Mouse (Mus musculus): Measurements from ENCODE around the gene Mymk. TPM values are rescaled to one million over a fixed set of nuclear protein-coding genes. Genes with fewer than 3 reads are reported as not detected.

Mymk gene
- polyA plus RNA-seq, 1 experiment from 2014 or later: 36.7 TPM

DNA sequence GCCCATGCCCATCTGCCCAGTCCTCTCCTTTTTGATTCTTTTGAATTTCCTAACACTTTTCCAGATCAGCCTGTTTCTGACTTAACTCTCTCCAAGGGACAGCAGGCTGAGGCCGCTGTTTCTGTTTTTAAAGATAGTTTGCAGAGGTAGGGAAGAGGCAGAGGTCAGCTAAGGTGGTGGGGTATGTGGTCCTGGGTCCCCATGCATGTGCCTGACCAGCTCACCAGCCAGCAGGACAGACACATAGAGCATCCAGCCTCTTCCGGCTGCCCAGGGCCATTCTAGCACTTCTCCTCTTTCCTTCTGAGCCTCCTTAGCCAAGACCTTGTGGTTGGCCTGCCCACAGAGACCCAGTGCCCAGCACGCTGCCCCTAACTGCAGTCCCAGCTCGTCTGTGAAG lies 13.7 kb downstream of the Mymk start:
- 24% methylated on average over 4 of the region's 4 CpGs for WGBS
- no peaks in the 10 kb centered on the region for H3K27me3 ChIP-seq
- ATAC-seq (ENCODE audit: insufficient number of reproducible peaks, low FRiP score, low TSS enrichment, low read depth): no peak
- no peak overlapping the region for H3K4me3 ChIP-seq
- no peaks in the 10 kb centered on the region for H3K36me3 ChIP-seq
- peak overlapping the region; percentile 50 for H3K27ac ChIP-seq
- H3K9ac ChIP-seq: no peak overlapping the region
- H3K4me2 ChIP-seq: peak overlapping the region; percentile 33
- H3K9me3 ChIP-seq: no peaks in the 10 kb centered on the region
- peaks cover 22% of the 10 kb centered on the region for H3K4me1 ChIP-seq

DNA sequence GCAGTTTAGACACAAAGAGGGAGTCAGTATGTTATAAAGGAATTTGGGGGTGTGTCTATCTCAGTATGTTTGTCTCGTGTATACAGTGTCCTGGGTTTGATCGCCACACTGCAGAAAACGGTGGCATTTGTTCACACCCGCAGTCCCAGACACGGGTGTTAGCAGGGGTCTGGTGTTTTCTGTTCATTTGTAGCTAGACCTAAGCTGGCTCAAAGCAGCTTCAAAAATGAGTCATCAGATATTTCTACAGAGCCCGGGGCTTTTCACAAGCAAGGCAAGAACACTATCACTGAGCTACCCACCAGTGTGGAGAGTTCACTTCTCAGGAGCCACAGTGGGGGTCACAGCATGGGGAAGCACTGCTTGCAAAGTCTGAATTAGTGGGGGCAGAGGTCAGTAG lies 22.6 kb downstream of the Mymk start:
- no peak overlapping the region for H3K27ac ChIP-seq
- no peaks in the 10 kb centered on the region for H3K9me3 ChIP-seq
- no peak for ATAC-seq (ENCODE audit: insufficient number of reproducible peaks, low FRiP score, low TSS enrichment, low read depth)
- H3K4me2 ChIP-seq: no peak overlapping the region
- H3K9ac ChIP-seq: no peak overlapping the region
- no peak overlapping the region for H3K4me3 ChIP-seq
- no peaks in the 10 kb centered on the region for H3K36me3 ChIP-seq
- H3K4me1 ChIP-seq: no peaks in the 10 kb centered on the region
- WGBS: 48% methylated on average over 6 of the region's 6 CpGs
- no peaks in the 10 kb centered on the region for H3K27me3 ChIP-seq

DNA sequence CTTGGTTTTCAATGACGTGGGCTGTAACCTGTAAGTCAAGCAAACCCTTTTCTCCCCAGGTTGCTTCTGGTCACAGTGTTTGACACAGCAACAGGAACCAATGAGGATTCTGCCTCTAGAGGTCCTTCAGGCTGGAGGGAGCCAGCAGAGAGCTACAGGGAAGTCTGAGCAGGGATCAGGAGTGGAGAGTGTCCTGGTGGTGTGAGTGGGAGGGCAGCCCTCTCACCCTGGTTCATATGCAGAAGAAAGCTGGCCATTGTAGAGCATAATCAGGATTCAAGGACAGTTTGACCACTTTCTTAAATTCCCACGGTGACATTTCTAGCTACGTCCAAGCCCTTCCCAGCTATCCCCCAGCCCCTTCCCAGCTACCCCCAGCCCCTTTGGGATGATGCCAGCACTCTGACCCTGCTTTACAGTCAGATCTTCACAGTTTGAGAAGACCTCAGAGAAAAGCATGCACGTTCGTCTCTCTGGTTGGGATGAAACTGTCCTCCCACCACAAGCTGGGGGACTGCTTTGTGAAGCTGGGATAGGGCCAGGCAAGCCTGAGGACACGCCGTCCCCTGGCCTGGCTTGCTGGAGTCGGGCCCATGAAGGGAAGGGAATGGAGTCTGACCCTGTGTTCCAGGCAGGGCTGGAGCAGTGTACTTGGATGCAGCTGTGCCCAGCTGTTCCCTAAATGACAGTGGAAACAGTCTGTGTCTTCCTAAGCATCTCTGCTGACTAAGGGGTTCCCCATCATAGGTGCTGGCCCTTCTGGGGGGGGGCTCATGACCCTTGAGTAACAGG lies 25.8 kb downstream of the Mymk start:
- ATAC-seq (ENCODE audit: insufficient number of reproducible peaks, low FRiP score, low TSS enrichment, low read depth): no peak

DNA sequence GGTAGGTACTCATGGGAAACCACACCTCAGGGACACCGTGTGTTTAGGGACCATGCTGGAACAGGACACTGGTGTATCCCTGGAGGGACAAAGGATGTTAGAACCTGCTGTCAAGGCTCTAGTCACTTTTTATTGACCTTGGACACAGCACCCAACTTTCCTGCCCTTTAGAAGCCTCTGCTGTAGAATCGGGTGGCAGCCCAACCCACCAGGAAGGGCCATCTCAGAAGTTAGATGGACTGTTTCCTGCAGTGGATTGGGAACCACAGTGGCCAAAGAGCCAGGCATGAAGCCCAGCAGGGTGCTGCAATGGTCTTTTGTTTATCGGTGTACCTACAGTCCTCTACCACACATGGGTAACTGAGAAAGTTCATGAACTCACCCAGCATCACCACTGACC lies 27.3 kb downstream of the Mymk start:
- H3K4me3 ChIP-seq: no peak overlapping the region
- H3K4me2 ChIP-seq: no peak overlapping the region
- H3K9me3 ChIP-seq: no peaks in the 10 kb centered on the region
- no peak overlapping the region for H3K9ac ChIP-seq
- no peaks in the 10 kb centered on the region for H3K36me3 ChIP-seq
- peaks cover 5% of the 10 kb centered on the region; the same call in 1 of the 2 replicates for H3K27me3 ChIP-seq
- no peak for ATAC-seq (ENCODE audit: insufficient number of reproducible peaks, low FRiP score, low TSS enrichment, low read depth)
- 76% methylated on average over 3 of the region's 3 CpGs for WGBS
- no peak overlapping the region for H3K27ac ChIP-seq
- H3K4me1 ChIP-seq: 0 out of 2 replicates have a peak, but pooled peaks cover 9% of the 10 kb centered on the region

More for the DNA sequence above, 25.8 kb downstream of the Mymk start:
- 0 out of 2 replicates have a peak, but pooled peaks cover 9% of the 10 kb centered on the region for H3K4me1 ChIP-seq
- H3K27ac ChIP-seq: no peak overlapping the region
- H3K9ac ChIP-seq: no peak overlapping the region
- no peaks in the 10 kb centered on the region for H3K9me3 ChIP-seq
- H3K4me3 ChIP-seq: no peak overlapping the region
- H3K36me3 ChIP-seq: no peaks in the 10 kb centered on the region
- peaks cover 5% of the 10 kb centered on the region; the same call in 1 of the 2 replicates for H3K27me3 ChIP-seq
- whole genome bisulfite sequencing: 65% methylated on average over 8 of the region's 8 CpGs
- H3K4me2 ChIP-seq: no peak overlapping the region

DNA sequence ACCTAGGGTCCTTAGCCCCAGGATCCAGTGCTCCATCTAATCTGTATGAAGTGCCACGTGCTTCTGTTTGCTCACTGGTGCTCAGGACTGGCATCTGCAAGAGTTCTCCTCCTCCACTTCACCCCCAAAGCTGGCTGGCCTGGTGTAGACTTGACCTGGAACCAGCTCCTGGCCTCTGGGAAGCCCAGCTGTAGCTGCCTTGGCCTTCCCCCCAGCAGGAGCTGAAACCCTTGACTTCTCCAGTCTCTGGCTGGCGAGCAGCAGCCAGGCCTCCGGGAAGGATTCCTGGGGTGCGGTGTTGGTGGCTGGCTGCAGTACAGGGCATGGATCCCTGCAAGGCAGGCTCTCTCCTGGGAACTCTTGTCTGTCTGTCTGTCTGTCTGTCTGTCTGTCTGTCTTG lies 27.8 kb downstream of the Mymk start:
- Histone ChIP-seq H3K27ac (no peak overlapping the region), H3K4me2 (no peak overlapping the region), H3K4me3 (no peak overlapping the region), H3K9ac (no peak overlapping the region), H3K36me3 (no peaks in the 10 kb centered on the region), H3K9me3 (no peaks in the 10 kb centered on the region), H3K27me3 (peaks cover 5% of the 10 kb centered on the region; the same call in 1 of the 2 replicates), H3K4me1 (peaks cover 10% of the 10 kb centered on the region; the same call in 1 of the 2 replicates)
- 69% methylated on average over 4 of the region's 4 CpGs for WGBS
- no peak for ATAC-seq (ENCODE audit: insufficient number of reproducible peaks, low FRiP score, low TSS enrichment, low read depth)

DNA sequence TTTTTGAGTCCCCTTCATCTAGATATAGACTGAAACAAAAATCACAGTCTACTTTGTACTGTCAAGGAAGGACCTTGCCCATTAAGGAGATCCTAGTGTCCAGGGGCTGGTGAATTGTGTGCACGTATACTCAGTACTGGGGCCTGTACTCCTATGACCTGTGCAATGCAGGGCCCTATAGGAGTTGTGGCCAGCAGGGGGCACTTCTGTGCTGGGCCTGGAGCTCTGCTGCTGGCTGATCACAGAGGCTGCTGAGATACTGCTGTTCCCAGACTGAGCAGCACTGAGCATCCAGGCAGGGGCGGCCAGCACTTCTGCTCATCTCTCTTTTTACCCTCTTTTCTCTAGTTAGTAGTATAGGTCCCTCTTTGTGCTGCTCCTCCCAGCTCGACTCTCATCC lies 28.5 kb downstream of the Mymk start:
- WGBS: 15% methylated on average over 3 of the region's 3 CpGs
- H3K9me3 ChIP-seq: no peaks in the 10 kb centered on the region
- H3K4me2 ChIP-seq: no peak overlapping the region
- no peak overlapping the region for H3K27ac ChIP-seq
- no peak overlapping the region for H3K4me3 ChIP-seq
- peaks cover 14% of the 10 kb centered on the region; the same call in 1 of the 2 replicates for H3K4me1 ChIP-seq
- ATAC-seq (ENCODE audit: insufficient number of reproducible peaks, low FRiP score, low TSS enrichment, low read depth): peak; percentile 77
- H3K27me3 ChIP-seq: peaks cover 5% of the 10 kb centered on the region; the same call in 1 of the 2 replicates
- no peak overlapping the region for H3K9ac ChIP-seq
- no peaks in the 10 kb centered on the region for H3K36me3 ChIP-seq

DNA sequence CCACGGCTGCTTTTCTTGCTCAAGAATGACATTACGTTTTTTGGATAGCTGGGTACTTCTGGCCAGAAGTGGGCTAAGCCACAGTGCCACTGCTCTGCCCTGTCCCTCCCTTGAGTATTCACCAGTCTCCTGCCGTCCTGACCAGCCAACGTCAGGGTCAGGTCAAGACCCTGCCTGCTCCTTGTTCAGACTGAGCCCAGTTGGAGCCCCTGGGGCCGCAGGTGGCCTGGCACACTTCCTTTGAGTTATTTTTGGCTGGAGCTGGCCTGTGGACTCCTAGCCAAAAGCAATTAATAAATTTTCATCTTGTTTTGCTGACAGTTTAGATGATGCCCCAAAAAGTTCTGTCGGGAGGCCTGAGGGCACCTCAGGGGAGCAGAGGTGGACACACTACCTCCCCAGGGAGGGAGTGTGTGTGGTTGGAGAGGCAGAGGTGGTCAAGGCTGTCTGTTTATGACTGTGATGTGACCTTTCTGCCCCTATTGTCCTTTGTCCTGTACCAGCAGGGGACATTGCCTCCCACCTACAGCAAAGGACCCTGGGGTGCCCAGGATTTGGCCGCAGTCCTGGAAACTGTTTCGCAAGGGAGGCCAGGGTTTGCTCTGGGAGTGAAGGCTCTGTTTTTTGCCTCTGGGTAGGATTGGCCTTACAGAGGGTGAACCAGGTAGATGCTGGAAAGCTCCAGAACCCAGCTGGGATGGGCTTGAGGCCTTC lies 29.7 kb downstream of the Mymk start:
- Histone ChIP-seq H3K9ac (no peak overlapping the region), H3K27me3 (peaks cover 5% of the 10 kb centered on the region; the same call in 1 of the 2 replicates), H3K4me2 (no peak overlapping the region), H3K4me3 (no peak overlapping the region), H3K36me3 (no peaks in the 10 kb centered on the region), H3K4me1 (peaks cover 14% of the 10 kb centered on the region; the same call in 1 of the 2 replicates), H3K9me3 (no peaks in the 10 kb centered on the region), H3K27ac (no peak overlapping the region)
- 59% methylated on average over 8 of the region's 8 CpGs for WGBS
- ATAC-seq (ENCODE audit: insufficient number of reproducible peaks, low FRiP score, low TSS enrichment, low read depth): no peak

DNA sequence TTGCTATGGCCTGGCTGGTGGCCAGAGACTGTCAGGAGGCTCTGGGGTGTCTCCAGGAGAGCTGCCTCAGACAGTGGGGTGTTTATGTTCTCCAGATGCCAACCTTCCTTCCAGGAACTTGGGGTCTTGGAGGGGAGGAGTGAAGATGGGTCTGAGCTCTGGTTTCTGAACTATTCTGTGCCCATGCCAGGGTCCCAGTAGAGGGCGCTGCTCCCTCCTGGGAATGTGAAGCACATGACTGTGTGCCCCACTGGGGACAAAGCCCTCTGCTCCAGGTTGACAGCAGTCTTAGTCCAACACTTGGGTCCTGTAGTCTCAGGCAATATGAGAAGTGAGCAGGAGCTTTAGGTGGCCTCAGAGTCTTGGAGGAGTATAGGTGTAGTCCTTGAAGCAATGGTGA lies 32.7 kb downstream of the Mymk start:
- Histone ChIP-seq H3K4me1 (peaks cover 18% of the 10 kb centered on the region; the same call in 1 of the 2 replicates), H3K27ac (peak overlapping the region; percentile 14; the same call in 1 of the 2 replicates), H3K9ac (no peak overlapping the region), H3K9me3 (no peaks in the 10 kb centered on the region), H3K4me2 (no peak overlapping the region), H3K4me3 (no peak overlapping the region), H3K36me3 (no peaks in the 10 kb centered on the region), H3K27me3 (peaks cover 5% of the 10 kb centered on the region; the same call in 1 of the 2 replicates)
- ATAC-seq (ENCODE audit: insufficient number of reproducible peaks, low FRiP score, low TSS enrichment, low read depth): no peak
- 18% methylated on average over 1 of the region's 1 CpGs for WGBS

DNA sequence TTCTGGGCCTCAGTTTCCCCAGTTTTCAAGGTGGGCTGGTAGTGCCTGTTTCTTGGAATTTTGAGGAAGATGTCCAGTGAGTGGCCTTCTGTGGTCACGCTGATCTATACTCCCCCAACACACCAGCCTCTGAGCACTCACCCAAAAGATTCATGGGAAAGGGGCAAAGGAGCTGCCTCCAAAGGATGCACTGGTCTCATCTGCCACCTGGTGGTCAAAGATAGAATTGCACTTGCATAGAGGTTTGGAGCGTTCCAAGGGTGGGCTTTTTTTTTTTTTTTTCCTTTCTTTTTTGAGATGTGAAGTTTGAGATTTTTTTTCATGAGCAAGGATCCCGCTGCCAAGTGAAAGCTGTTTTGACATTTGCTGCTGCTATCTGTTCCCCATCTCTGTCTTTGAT lies 33.4 kb downstream of the Mymk start:
- Histone ChIP-seq H3K27me3 (peaks cover 5% of the 10 kb centered on the region; the same call in 1 of the 2 replicates), H3K4me1 (peaks cover 15% of the 10 kb centered on the region; the same call in 1 of the 2 replicates), H3K9ac (no peak overlapping the region), H3K4me2 (no peak overlapping the region), H3K4me3 (no peak overlapping the region), H3K9me3 (no peaks in the 10 kb centered on the region), H3K36me3 (no peaks in the 10 kb centered on the region), H3K27ac (no peak overlapping the region)
- no peak for ATAC-seq (ENCODE audit: insufficient number of reproducible peaks, low FRiP score, low TSS enrichment, low read depth)
- 2% methylated on average over 3 of the region's 3 CpGs for WGBS

DNA sequence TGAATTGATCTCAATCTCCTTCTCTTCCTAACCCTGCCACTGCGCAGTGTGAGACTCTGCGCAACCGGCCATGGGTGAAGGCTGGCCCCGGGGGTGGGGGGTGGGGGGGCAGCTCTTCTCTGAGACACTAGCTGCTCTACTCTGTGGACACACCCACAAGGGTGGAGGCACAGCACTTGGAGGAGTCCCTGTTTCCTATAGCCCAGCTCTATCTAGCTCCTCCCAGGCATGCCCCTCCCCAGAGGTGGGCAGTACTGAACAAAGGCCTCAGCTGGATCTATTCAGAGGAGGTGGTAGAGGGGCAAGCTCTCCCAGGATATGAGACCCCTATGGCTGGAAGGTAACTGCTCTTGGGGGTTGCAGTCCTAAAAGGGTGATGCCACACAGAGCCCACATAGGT lies 35.0 kb downstream of the Mymk start:
- Histone ChIP-seq H3K4me3 (no peak overlapping the region), H3K9me3 (no peaks in the 10 kb centered on the region), H3K4me1 (peaks cover 10% of the 10 kb centered on the region; the same call in 1 of the 2 replicates), H3K4me2 (no peak overlapping the region), H3K27me3 (peaks cover 5% of the 10 kb centered on the region; the same call in 1 of the 2 replicates), H3K36me3 (no peaks in the 10 kb centered on the region), H3K9ac (no peak overlapping the region), H3K27ac (no peak overlapping the region)
- ATAC-seq (ENCODE audit: insufficient number of reproducible peaks, low FRiP score, low TSS enrichment, low read depth): no peak
- WGBS: 63% methylated on average over 4 of the region's 4 CpGs

DNA sequence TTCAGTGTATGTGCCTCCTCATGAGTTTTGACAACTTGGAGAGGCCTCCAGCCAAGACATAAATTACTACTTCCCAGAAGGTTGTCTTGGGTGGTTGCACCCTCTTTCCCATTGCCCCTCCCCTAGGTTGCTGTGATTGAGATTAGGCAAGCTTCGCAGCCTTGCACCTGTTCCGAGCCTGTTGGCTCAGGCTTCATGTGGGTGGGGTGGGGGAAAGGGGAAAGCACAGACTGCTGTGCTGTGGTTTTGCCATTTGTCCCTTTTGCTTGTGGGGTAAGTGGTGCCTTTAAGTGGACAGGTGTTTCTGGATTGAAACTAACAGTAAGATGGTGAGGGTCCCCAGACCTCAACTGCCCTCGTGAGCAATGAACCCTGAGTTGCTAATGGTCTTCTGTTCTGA lies 36.0 kb downstream of the Mymk start:
- H3K4me1 ChIP-seq: peaks cover 10% of the 10 kb centered on the region; the same call in 1 of the 2 replicates
- H3K36me3 ChIP-seq: no peaks in the 10 kb centered on the region
- no peaks in the 10 kb centered on the region for H3K9me3 ChIP-seq
- H3K4me3 ChIP-seq: no peak overlapping the region
- H3K4me2 ChIP-seq: no peak overlapping the region
- no peak for ATAC-seq (ENCODE audit: insufficient number of reproducible peaks, low FRiP score, low TSS enrichment, low read depth)
- no peaks in the 10 kb centered on the region for H3K27me3 ChIP-seq
- H3K9ac ChIP-seq: no peak overlapping the region
- no peak overlapping the region for H3K27ac ChIP-seq
- WGBS: 54% methylated on average over 3 of the region's 3 CpGs

DNA sequence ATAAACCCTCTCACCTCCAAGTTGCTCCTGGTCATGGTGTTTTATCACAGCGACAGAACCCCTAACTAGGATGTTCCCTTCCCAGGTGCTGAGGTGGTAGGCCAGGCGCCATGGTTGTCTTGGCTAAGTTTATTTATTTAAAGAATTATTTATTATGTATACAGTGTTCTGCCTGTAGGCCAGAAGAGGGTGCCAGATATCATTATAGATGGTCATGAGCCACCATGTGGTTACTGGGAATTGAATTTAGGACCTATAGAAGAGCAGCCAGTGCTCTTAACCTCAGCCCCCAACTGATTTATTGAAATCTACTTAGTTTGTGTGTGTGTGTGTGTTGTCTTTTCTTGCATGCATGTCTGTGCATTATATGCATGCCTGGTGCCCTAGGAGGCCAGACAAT lies 39.6 kb downstream of the Mymk start:
- 78% methylated on average over 2 of the region's 2 CpGs for WGBS
- Histone ChIP-seq H3K4me2 (no peak overlapping the region), H3K9me3 (no peaks in the 10 kb centered on the region), H3K4me1 (peaks cover 12% of the 10 kb centered on the region), H3K27ac (no peak overlapping the region), H3K9ac (no peak overlapping the region), H3K4me3 (no peak overlapping the region), H3K27me3 (peaks cover 3% of the 10 kb centered on the region; the same call in 1 of the 2 replicates), H3K36me3 (no peaks in the 10 kb centered on the region)
- no peak for ATAC-seq (ENCODE audit: insufficient number of reproducible peaks, low FRiP score, low TSS enrichment, low read depth)

Measured in limb, embryonic 15.5 days (tissue).